Mouse (Mus musculus): ENCODE measurements around the gene Il4i1.
"Not testable (repeated sequence)": the region's sequence is repeated elsewhere in the genome, so short reads cannot be mapped to it uniquely, and the experiment has no call there.

Gene Il4i1

DNA sequence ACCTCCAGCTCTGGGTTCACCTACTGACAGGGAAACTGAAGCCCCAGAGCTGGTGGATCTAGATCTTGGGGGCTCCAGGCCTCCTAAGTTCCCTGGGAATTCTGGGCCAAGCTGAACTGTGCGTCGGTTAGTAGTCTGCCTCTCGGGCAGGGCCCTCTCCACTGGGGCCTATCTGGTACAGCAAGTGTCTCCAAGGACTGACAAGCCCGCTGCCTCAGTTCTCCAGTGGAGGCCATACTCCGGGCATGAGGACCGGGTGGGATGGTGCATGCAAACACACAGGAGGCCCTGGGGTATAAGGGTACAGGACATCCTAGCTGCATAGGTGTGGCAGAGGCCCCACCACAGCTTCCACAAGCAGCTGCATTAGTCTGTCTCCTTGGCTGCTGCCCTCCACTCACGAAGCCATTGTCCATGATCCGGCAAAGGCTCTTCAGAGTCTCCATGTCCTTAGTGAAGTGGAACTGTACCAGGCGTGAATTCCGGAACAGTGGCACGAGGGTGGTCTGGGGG lies 47.9 kb downstream of the Il4i1 start:
- DNase-seq (ENCODE audit: low read depth, low spot score) = no peak

DNA sequence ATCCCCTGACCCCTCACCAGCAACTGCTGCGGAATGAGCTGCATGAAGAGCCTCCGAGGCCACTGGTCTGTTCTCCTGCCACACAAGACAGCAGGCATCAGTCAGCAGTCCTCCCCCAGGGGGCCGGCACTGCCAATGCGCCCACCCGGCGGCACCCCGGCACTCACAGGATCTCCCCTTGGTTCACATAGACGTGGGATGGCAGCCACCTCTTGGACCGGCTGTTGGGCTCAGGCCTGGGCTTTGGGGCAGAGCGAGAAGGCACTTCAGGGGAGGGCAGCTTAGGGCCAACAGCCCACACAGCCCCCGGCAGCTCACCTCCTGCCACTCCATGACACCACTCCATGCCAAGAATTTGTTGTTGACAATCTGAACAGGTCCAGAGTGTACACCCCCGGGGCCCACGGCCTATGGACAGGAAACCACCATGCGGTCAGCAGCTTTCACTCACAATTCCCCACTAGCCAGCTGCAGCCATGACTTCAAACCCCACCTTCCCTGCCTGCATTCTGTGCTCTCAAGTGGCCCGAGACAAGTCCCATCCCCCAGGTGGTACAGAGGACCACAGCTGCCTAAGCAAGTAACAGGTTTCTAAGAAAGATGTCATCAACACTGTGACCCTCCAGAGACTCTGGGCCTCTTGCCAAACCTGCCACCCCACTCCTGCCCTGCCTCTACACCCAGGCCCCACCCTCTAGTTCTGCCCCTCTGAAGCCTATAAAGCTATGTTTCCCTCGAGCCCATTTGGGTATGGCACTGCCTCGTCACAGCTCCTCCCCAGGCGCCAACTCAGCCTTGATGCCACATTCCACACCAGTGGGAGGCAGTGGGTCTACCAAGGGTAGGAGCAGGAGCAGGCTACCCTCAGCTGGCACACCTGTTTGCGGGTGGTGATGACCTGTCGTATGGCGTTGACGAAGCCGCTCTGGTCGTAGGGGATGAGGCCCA lies 48.7 kb downstream of the Il4i1 start:
- DNase-seq (ENCODE audit: low read depth, low spot score) = no peak

DNA sequence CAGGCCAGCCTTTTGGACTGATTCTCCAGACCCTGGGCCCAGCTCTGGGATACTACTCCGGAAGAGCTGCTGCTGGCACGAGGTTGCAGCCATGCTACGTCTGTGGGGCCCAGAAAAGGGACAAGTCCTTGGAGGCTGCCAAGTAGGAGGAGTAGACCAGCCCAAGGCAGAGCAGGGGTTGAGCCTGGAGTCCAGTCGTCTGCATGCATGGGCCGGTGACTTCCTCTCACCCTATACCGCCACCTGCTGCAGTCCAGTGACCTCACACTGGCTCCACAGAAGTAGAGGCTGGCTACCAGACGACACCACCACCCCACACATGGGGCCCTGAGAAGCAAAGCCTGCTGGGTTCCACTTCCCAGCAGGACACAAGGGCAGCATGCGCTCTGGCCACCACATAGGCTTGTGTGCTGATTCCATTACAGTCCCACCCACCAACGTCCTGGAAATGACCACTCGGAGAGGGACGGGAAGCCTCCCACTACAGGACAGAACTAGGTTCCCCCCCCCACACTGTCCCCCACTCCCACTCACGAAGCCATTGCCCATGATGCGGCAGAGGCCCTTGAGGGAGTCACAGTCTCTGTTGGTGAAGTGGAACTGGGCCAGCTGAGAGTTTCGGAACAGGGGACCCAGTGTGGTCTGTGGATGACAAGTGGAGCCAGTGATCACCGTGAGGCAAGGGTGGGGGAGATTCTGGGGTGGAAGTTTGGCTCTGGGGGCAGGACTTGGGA lies 50.3 kb downstream of the Il4i1 start:
- DNase-seq (ENCODE audit: low read depth, low spot score) = no peak

DNA sequence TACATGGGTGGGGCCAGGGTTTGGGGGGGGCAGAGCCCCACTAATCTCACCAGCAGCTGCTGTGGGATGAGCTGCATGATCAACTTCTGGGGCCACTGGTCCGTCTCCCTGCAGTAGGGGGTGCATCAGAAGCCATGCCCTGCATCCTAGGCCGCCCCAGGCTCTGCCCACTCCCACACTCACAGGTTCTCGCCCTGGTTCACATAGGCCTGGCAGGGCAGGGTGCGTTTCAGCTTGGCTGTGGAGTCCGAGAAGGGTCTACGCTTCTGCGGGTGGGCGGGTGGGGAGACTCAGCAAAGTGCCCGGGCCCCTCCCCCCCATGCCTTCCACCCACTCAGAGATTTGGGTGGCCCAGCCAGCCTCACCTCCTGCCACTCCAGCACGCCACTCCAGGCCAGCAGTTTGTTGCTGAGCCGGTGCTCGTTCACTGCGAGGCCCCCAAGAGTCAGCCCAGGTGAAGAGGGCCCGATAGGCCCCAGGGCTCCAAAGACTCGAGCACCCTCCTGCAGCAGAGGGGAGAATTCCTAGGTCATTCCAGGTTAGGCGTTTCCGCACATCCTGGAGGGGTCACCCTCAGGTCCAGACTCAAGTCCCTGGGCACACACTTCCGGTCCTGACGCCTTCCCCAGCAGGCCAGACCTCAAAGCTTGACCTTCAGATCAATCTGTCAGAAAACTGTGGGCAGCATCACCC lies 51.0 kb downstream of the Il4i1 start:
- DNase-seq (ENCODE audit: low read depth, low spot score) = no peak

DNA sequence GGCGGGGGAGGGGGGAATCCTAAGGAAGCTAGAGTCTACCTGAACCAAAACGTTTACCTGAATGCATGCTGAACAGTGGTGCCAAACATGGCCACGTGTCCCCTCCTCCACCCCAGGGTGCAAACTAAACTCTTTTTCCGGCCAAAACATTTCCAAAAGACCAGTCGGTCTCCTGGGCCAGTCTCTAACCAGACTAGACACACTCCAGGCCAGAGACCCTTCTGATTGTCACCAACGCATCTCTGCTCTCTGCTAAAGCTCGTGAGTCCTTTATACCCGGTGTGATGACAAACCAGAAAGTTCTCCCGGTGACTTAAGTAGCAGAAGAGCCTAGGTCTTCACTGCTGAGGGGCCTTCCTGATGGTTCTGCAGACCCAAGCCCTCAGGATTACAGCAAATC lies 51.6 kb downstream of the Il4i1 start:
- no peak for DNase-seq (ENCODE audit: low read depth, low spot score)

DNA sequence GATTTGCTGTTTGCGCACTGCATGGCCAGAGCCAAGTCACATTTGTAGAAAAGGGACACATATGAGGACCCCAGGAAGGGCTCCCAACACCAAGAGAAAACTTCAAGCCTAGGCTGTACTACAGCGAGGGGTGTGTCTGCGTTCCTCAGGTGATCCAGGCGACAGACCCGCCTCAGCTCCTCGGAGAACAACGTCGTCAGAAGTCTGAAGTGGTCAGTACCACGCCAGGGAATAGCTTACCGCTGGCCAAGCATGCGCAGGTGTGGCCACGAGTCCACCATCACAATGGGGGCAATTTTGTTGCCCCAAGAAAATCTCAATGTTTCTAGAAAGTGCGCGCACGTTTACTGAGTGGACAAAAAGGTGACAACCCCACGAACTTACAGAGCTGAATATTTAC lies 52.3 kb downstream of the Il4i1 start:
- no peak for DNase-seq (ENCODE audit: low read depth, low spot score)

DNA sequence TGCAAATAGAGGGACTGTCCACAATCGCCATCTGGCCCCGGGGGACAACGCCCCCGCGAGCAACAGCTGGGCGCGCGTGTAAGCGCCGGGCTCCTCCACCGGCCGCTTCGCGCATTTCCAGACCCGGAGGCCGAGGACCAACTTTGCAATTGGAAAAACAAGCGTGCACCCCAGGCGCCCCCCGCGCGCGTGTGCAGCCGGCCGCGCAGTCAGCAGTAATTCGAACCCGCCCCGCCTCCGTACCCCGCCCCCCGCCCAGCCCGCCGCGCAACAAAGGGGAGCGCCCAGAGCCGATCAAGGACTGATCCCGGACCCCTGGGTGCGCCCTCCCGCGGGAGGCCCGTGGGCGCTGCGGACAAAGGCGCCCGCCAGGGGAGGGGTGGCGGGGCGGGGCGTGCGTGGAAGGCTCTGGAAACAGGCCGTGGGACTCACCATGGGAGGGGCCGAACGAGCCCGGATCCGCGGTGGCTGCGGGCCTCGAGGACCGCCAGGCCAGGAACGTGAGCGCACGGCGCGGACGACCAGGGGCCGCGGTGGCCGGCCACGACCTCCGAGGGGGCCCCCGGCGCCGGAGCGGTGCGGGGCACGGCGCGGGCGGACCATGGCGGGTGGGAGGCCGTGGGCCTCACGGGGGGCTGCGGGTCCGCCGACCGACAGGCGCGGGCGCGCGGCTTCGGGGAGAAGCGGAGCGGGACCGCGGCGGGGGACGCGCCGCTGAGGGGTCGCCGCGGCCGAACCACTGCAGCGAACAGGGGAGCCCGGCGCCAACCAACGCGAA lies 52.9 kb downstream of the Il4i1 start:
- DNase-seq (ENCODE audit: low read depth, low spot score) = no peak

DNA sequence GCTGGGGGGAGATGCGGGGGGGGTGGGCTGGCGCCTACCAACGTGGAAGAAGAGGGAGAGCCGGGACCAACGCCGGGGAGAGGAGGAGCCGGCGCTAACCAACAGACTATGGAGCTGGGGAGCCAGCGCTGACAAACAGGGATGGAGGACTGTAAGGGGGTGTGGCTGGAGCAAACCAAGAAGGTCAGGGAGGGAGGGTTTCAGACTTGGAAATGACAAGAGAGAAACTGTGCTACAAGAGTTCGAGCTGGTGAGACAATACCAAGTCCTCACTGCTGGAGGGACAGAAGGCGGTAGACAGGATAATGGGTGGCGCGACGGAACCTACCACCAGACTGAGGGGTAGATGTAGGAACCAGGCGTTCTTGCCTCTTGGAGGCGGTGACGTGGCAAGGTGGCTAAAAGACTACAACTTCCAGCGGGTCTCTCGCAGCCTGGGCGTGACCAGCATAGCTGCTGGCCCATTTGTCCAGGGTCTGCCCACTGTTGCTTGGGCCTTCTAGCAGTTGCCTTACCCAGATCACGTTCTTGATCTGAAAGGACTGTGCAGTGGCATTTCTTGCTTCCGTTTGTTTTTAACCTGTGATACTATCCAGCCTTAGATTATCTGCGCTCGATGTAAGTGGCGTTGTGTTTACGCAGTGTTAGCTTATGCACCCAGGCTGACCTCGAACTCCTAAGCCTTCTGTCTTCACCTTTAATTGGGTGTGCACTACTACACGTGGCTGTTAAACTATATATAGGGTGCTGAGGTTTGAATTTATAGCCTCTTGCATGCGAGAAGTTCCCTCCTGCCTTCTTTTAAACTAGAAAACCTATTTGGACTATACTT lies 53.7 kb downstream of the Il4i1 start, which contains the start of gene Ptov1:
Ptov1 (minus strand) TSS at position 92 of the 832 bp plus-strand sequence.
- peak; percentile 42 for DNase-seq (ENCODE audit: low read depth, low spot score)

DNA sequence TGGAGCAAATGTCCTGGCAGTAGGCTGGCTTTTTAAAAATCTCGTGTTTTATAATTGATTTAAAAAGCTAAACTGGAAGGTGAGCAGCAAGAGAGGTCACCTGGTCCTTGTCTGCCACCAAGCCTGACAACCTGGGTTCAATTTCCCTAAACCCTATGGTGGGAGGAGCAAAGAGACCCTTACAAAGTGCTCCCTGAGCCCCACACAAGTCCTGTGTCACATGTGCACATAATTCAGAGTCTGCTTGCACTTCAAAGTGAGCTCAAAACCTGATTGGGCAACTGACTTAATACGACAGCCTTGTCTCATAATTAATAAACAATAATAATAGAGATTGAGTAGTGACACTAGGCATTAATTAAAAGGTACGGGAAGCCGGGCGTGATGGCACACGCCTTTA lies 54.4 kb downstream of the Il4i1 start:
- DNase-seq (ENCODE audit: low read depth, low spot score) = no peak

DNA sequence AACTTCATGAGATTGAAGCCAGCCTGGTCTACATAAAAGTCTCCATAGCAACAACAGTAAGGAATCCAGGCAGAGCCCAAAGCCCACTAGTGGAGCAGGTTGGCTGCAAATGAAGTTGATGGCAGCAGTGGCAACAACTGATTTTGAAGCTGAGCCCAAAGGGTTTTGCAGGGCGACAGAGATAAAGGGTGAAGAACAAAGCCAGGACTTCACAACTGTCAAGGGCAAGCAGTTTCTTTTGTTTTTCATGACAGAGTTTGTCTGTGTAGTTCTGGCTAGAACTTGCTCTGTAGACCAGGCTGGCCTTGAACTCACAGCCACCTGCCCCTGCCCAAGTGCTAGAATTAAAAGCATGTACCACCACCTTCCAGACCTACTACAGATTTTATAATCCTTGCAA lies 55.0 kb downstream of the Il4i1 start:
- no peak for DNase-seq (ENCODE audit: low read depth, low spot score)

DNA sequence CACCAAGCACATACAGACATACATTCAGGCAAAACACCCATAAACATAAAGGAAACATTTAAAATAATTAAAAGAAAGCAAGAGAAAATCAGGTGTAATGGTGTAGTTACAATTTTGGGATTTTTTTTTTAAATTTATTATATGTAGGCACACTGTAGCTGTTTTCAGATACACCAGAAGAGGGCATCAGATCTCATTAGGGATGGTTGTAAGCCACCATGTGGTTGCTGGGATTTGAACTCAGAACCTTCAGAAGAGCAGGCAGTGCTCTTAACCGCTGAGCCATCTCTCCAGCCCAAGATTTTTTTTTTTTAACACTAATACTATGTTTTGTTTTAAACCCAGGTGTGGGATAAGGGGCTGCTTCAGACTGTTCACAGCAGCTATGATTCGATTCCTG lies 55.6 kb downstream of the Il4i1 start:
- not testable (repeated sequence) for DNase-seq (ENCODE audit: low read depth, low spot score)

DNA sequence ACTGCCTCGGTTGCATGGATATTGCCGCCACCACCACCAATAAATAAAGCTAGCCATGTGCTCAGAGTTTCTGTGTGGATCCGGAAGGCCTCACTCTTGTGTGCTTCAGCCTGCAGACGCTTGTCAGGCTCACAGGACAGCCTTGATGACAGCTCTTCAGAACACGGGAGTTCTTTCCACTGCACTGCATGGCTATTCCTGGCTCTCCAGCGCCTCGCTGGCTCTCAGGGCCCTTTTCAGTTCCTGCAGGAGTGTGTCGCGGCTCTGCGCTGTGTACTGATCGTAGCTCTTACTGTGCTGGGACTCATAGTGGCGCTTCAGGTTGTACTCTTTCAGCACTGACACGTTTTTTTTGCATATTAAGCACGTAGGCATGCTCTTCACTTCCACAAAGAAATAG lies 61.6 kb downstream of the Il4i1 start:
- no peak for DNase-seq (ENCODE audit: low read depth, low spot score)

DNA sequence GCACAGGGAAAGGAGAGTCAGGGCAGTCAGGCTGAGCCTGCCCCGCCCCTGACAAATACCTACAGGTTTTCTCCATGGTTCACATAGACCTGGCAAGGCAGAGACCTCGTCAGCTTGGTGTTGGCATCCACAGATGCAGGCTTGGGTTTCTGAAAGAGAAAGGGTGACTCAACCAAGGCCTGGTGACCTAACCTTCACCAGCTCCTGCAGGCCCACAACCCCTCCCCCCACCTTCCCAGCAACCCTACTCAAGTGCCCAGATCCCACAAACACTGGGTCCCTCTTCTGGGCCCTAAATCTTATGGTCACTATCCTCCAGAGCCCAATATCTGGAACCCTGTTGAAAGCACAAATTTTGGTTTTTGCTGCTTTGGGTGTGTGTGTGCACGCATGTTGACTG lies 66.8 kb downstream of the Il4i1 start:
- DNase-seq (ENCODE audit: low read depth, low spot score) = no peak

DNA sequence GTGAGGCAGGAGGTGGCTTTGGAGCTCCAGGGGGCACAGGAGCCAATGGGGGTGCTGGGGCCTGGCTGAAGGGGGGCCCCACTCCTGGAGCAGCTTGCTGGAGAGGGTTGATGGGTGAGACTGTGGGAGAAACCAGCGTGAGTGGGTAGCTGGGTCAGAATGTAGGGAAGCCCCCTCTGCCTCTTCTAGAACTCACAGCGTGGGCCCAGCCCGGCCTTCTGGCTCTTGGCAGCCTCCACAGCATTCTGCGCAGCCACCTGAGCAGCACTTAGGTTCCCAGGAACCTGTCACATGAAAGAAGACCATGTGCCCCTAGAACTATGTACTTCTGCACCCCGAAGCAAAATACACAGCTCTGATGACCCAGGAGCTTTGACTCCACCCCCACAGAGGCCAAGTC lies 68.5 kb downstream of the Il4i1 start:
- no peak for DNase-seq (ENCODE audit: low read depth, low spot score)

DNA sequence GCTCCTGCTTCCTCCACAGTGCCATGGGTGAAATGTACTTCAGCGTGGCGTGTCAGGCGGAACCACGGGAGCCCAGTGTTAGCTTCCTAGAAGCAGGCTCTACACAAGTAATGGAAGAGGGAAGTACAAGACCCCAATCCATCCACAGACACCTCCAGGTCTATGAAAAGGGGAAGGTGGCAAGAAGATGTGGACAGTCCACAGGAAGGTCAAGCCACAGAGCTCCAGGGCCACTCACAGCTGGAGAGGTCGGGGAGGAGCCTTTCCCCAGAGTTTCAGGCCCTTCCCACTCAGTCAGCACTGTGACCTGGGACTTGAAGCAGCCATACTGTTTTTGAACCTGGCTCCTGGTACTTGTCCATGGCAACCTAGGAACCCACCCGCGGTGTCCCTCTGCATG lies 70.8 kb downstream of the Il4i1 start:
- DNase-seq (ENCODE audit: low read depth, low spot score) = no peak

DNA sequence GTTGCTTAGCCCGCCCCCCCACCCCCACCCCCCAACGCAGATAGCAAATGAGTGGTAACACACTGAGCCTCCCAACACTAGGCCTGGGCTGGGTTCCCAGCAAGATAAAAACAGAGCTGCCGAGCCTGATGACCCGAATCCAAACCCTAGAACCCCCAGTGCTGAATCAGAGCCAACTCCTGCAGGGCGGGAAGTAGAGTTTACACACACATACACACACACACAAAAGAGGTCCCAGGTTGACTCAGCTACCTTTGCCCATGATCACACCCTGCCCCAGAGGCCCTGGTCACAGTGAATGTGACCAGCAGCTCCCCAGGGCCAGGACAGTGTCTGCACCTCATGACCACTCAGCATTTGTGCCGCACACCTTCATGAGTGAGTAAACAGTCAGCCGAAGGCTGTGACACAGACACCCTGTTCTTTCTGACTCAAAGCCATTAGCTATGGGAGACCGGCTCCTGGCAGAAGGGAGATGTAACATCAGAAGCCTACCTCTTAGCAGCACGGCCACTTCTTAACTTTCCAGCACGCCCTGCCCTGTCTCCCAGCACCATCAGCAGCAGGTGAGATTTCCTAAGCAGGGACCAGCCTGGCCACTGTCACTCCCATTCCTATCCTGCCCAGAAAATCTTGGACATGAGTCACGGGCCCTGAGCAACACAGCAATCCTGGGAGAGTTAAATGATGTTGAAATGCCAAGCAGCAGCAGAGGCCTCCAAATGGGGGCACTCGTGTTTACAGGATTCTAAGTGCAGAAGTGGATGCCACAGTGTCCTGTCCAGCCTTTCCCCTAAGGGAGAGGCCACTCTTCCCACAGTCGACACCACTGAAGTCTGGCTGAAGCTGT lies 72.3 kb downstream of the Il4i1 start:
- no peak for DNase-seq (ENCODE audit: low read depth, low spot score)

DNA sequence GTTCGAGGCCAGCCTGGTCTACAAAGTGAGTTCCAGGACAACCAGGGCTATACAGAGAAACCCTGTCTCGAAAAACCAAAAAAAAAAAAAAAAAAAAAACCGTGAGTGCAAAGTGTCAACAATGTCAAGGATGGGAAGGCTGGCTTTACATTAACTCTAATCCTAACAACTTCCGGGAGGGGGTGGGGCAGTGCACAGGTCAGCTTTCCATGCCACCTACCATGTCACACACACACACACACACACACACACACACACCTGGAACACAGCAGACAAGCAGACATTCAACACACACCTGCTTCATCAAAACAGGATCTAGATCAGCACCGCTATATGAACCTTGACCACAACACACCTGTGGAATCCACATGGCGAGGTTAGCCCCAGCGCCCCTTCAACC lies 74.0 kb downstream of the Il4i1 start:
- DNase-seq (ENCODE audit: low read depth, low spot score) = no peak
